Mouse (Mus musculus): ENCODE measurements at regions not wholly inside any gene's neighbourhood (a gene's known extent, or its start where the extent isn't known, plus 50 kb on each side); places are given as distances from the start of the nearest gene placed in this dataset.

- no peak for DNase-seq (ENCODE audit: low spot score)
These were observed 58.4 kb upstream of the Tmc1 start for GRCm38 (mm10) chr19:21012391-21012790.

- DNase-seq (ENCODE audit: low spot score) = no peak
These were observed 55.6 kb upstream of the Tmc1 start for GRCm38 (mm10) chr19:21009607-21010006.

- DNase-seq (ENCODE audit: low spot score) = no peak
These were observed 50.4 kb upstream of the Tmc1 start for GRCm38 (mm10) chr19:21004411-21004810.

Measured in adipocyte (in vitro differentiated cells).